Comparison of ENCODE assay signal across 22 mouse cellular contexts in the genomic region with DNA sequence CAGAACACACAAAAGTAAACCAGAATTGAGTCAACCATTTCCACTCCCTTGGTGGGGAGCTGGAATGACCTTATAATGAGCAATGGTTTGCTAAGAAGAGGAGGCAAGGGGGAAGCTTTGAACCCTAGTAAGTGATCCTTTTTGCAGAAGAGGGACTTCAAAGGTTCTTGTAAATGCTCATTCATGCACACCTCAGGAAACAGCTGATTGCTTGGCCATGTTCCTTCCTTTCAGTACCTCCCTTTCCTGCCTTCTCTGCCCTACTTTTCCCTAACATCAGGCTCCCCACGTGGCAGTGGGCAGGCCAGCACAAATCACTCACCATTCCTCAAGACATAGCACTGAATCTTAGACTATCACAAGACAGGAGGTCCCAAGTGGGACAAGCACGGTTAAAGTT.
DNase-seq lines count a peak whose midpoint lies in the region; ATAC-seq and TF ChIP-seq lines count a peak whose summit lies in the region.
"Had no signal": no experiment of that assay in that cellular context is flagged by ENCODE, and none has a peak within 500 bp of the region (broad histone marks: within the 10 kb centered on the region; RNA-seq: fewer than 3 reads in every experiment).

No protein-coding gene starts in this region.

- peak overlapping the region; percentile 55 for H3K27ac ChIP-seq in layer of hippocampus, adult 2 months
- H3K27ac ChIP-seq: embryonic facial prominence, embryonic 15.5 days; forebrain, embryonic 10.5 days; gastrocnemius, adult 2 months; heart, embryonic 13.5 days had no signal

- H3K4me3 ChIP-seq in layer of hippocampus, adult 2 months, result no peak overlapping the region
- H3K4me3 ChIP-seq: embryonic facial prominence, embryonic 15.5 days; erythroblast, embryonic 14.5 days; forebrain, embryonic 10.5 days; gastrocnemius, adult 2 months; heart, embryonic 13.5 days had no signal

- peak; percentile 28 for DNase-seq in kidney, adult 11 months
- DNase-seq in kidney, adult 18-20 months, result no peak
- DNase-seq in layer of hippocampus, adult 2 months (ENCODE audit: low spot score in 2 of 2), result no peak
- DNase-seq in layer of hippocampus, adult 18-20 months (ENCODE audit: low spot score in 2 of 2), result no peak
- peak; percentile 11 for DNase-seq in kidney, postnatal 10 days
- DNase-seq in thymus, postnatal 10 days (ENCODE audit: low spot score in 2 of 2), result no peak
- DNase-seq: adrenal gland, postnatal 10 days; B cell, adult 2 months; cerebellum, adult 11 months; cerebellum, adult 8-10 months; cerebellum, postnatal 14 days; embryo, embryonic 11 days; gastrocnemius, adult 2 months; gastrocnemius, postnatal 25 days; heart, postnatal 36 days had no signal

- no peak for TF ChIP-seq CTCF in layer of hippocampus, adult 2 months (conservative IDR thresholded peaks at IDR 0.05)

- no peak for ATAC-seq in monocyte, adult 5-6 weeks (replicated peaks; ENCODE audit: insufficient number of reproducible peaks, low FRiP score, low TSS enrichment, poor library complexity, severe bottlenecking)
- ATAC-seq: CD4-positive, CD25-positive, alpha-beta regulatory T cell, adult 4 months; forebrain, embryonic 14.5 days had no signal

Comparison
In these comparisons a context has a peak if more than half of its experiments do, and no peak if none do; other contexts are left out.
1. DNase-seq: peak in kidney, adult 11 months (single experiment) and kidney, postnatal 10 days (single experiment); none in kidney, adult 18-20 months (single experiment), layer of hippocampus, adult 2 months (0 of 2), layer of hippocampus, adult 18-20 months (0 of 2) and thymus, postnatal 10 days (0 of 2).